Mouse (Mus musculus): Measurements from ENCODE around the gene Zfp160.
"Not testable (repeated sequence)": the region's sequence is repeated elsewhere in the genome, so short reads cannot be mapped to it uniquely, and the experiment has no call there.

DNA sequence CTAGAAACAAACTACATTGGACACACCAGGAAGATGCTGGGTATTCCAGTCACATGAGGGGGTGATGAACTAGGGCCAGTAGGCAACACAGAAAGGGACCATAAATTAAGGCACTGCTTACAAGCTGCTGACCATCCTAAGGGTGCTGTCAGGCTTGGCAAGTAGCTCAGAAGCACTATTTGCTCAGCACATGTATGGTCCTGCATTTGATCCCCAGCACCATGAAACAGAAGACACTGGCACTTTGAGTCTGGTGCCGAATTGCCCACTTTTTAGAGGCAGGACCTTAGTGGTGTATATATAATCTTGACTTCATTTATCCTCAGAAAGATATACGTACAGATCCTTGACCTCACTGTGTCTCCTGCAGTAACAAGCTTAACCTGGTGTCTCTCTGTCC, 62.3 kb downstream of the Zfp160 start:
- not testable (repeated sequence) for TF ChIP-seq CTCF (IDR thresholded peaks at IDR 0.05; ENCODE audit: insufficient read depth, low read length); POLR2A (IDR thresholded peaks at IDR 0.05; ENCODE audit: borderline replicate concordance, extremely low read depth, low read depth, low read length)
